Comparison of ENCODE assay signal across 8 mouse cellular contexts in genomic region chr13:83714466-83715307, GRCm38 (mm10).
DNase-seq lines count a peak whose midpoint lies in the region; ATAC-seq and TF ChIP-seq lines count a peak whose summit lies in the region.

No protein-coding gene starts in this region.

- ATAC-seq in G1E (ENCODE audit: extremely low read depth, insufficient number of reproducible peaks, low FRiP score, poor library complexity, severe bottlenecking) = peak; percentile 81
- peak; percentile 86 to 91 for ATAC-seq in hematopoietic stem cell, adult 5-6 weeks (replicated peaks in 1 of 2; ENCODE audit: insufficient read depth in 1 of 2, low FRiP score in 2 of 2, low TSS enrichment in 1 of 2, low read depth in 1 of 2, poor library complexity in 2 of 2, severe bottlenecking in 2 of 2)
- peak; percentile 53; the same call in 1 of the 2 replicates for ATAC-seq in lung, postnatal 0 days

- no peak overlapping the region for H3K27ac ChIP-seq in lung, postnatal 0 days (ENCODE audit: low read length)

- no peak for TF ChIP-seq EP300 in lung, postnatal 0 days (IDR thresholded peaks at IDR 0.05)

- no peak overlapping the region for H3K4me3 ChIP-seq in G1E (ENCODE audit: low read depth, low read length)
- no peak overlapping the region for H3K4me3 ChIP-seq in lung, postnatal 0 days (ENCODE audit: low read depth, low read length)

- no peaks in the 10 kb centered on the region for H3K9me3 ChIP-seq in G1E (replicated peaks)
- H3K9me3 ChIP-seq in lung, postnatal 0 days (ENCODE audit: low read length) = no peaks in the 10 kb centered on the region

- no peaks in the 10 kb centered on the region for H3K36me3 ChIP-seq in G1E (replicated peaks)
- H3K36me3 ChIP-seq in lung, postnatal 0 days (ENCODE audit: insufficient read depth, low read length) = no peaks in the 10 kb centered on the region

- H3K9ac ChIP-seq in lung, postnatal 0 days (replicated peaks; ENCODE audit: low read depth) = no peak overlapping the region

- H3K4me1 ChIP-seq in G1E (ENCODE audit: insufficient read depth, low read depth, low read length) = peaks cover 4% of the 10 kb centered on the region; the same call in 1 of the 2 replicates
- no peaks in the 10 kb centered on the region for H3K4me1 ChIP-seq in lung, postnatal 0 days (ENCODE audit: insufficient read depth, low read depth, low read length)

- peak; percentile 92 for TF ChIP-seq CTCF in G1E (IDR thresholded peaks at IDR 0.05; ENCODE audit: low read depth, low read length)
- peak; percentile 94 for TF ChIP-seq CTCF in lung, postnatal 0 days (IDR thresholded peaks at IDR 0.05)

- 2% methylated on average over 22 of the region's 22 CpGs for WGBS in lung, postnatal 0 days

- H3K4me2 ChIP-seq in lung, postnatal 0 days (replicated peaks; ENCODE audit: low read depth, low read length) = 0 out of 2 replicates have a peak overlapping the region, but pooled peaks have one; percentile 19

- DNase-seq in G1E (ENCODE audit: low spot score) = peak; percentile 45
- peak; percentile 97 to 98 for DNase-seq in cerebellum, adult 18-20 months
- DNase-seq in forelimb bud, embryonic 11.5 days (ENCODE audit: low read depth, low spot score) = peak; percentile 76
- DNase-seq in layer of hippocampus, adult 9-10 months (ENCODE audit: low spot score) = peak; percentile 83
- DNase-seq in lung, postnatal 0 days (ENCODE audit: low spot score) = peak; percentile 73
- DNase-seq in ovary, postnatal 14 days (ENCODE audit: low spot score) = peak; percentile 70
- peak; percentile 33 to 73 for DNase-seq in thymus, postnatal 10 days (ENCODE audit: low spot score in 2 of 2)

- H3K27me3 ChIP-seq in G1E (ENCODE audit: insufficient read depth, low read length) = peaks cover 46% of the 10 kb centered on the region
- peaks cover 53% of the 10 kb centered on the region for H3K27me3 ChIP-seq in lung, postnatal 0 days (replicated peaks; ENCODE audit: insufficient read depth, low read length)

Comparison
In these comparisons a context has a peak if more than half of its experiments do, and no peak if none do; other contexts are left out.
1. DNase-seq: peak in every context shown above with its lines; median percentile 98 in cerebellum, adult 18-20 months; 83 in layer of hippocampus, adult 9-10 months; 76 in forelimb bud, embryonic 11.5 days; 73 in lung, postnatal 0 days; 70 in ovary, postnatal 14 days; 53 in thymus, postnatal 10 days; 45 in G1E.